Comparison of ENCODE assay signal across 13 mouse cellular contexts in the genomic region with DNA sequence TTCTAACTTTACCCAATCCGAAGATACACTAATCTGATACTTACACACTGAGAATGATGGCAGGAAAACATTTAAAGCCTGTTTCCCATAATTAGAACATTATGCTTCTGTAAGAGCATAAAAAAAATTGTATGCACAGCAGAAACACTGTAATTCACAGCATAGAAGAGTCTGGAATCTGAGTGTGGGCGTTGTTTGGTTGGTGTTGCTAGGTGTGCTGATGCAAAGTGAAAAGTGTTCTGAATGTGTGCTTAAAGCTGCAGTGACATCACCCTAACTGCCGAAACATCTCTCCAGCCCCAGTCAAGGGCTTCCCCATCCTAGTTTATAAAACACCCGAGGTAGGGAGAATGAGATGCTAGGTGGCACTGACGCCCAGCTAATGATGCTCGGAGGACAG.
A peak's percentile ranks its signal among the peaks of the same experiment; 100 is the strongest.
DNase-seq lines count a peak whose midpoint lies in the region.
"Had no signal": no experiment of that assay in that cellular context is flagged by ENCODE, and none has a peak within 500 bp of the region (broad histone marks: within the 10 kb centered on the region; RNA-seq: fewer than 3 reads in every experiment).

No protein-coding gene starts in this region.

- intact Hi-C loops in left cerebral cortex, postnatal 25 days (cut with DNase I), result no loop called here

- peak; percentile 1 to 16 for DNase-seq in frontal cortex, adult 2 months (ENCODE audit: extremely low spot score in 1 of 2, low spot score in 1 of 2)
- no peak for DNase-seq in frontal cortex, postnatal 25 days (ENCODE audit: low spot score in 2 of 2)
- DNase-seq in left cerebral cortex, postnatal 25 days (ENCODE audit: low spot score in 2 of 2), result peak; percentile 7 to 32
- DNase-seq in left cerebral cortex, adult 11 months (ENCODE audit: low spot score), result no peak
- DNase-seq in 3T3-L1 (ENCODE audit: low read depth, low spot score), result peak; percentile 45
- DNase-seq in right cerebral cortex, postnatal 25 days, result peak; percentile 7
- no peak for DNase-seq in cerebellum, postnatal 4 days (ENCODE audit: low spot score in 2 of 2)
- DNase-seq: adrenal gland, postnatal 14 days; cerebellum, adult 8-10 months; cerebellum, postnatal 14 days; gastrocnemius, postnatal 36 days; heart, adult 18-20 months; heart, postnatal 10 days had no signal

Comparison
In these comparisons a context has a peak if more than half of its experiments do, and no peak if none do; other contexts are left out.
1. DNase-seq: peak in frontal cortex, adult 2 months (2 of 2), left cerebral cortex, postnatal 25 days (2 of 2), 3T3-L1 (single experiment) and right cerebral cortex, postnatal 25 days (single experiment); none in frontal cortex, postnatal 25 days (0 of 2), left cerebral cortex, adult 11 months (single experiment) and cerebellum, postnatal 4 days (0 of 2).